Comparison of ENCODE assay signal across 7 mouse cellular contexts in the genomic region with DNA sequence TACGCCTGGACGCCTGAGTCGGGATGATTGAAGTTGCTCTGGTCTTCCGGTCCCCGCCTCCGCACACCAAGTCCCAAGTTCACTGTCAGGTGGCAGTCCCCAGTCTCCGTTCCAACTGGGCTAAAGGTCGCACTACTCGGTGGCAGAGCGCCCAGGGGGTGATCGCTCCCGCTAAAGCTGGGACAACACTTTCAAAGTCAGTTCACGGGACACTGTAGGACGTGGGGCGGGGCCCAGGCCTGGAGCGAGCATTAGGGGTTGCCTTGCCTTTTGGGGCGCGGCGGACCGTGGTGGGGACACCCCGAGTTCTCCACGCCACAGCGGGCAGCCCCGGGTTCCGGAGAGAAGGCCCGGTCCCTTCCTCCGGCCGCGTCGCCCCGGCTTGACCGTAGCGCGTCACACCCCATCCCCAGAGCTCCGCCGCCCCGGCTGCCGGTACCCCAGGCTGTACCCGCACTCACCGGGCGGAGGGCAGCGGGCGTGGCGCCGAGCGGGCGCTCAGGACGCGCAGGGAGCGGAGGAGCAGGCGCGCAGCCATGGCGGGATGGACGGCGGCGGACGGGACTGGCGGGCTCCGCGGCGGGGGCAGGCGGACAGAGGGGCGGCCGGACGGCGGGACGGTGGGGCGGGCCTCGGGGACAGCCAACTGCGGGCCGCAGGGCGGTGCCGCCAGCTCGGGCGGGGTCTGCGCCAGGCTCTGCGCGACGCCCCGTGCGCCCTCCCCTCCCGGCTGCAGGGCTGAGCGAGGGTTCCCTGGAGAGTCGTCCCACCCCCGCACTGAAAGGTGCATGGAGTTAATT. TPM values are rescaled to one million over a fixed set of nuclear protein-coding genes. Genes with fewer than 3 reads are reported as not detected.
DNase-seq lines count a peak whose midpoint lies in the region; ATAC-seq lines count a peak whose summit lies in the region.

TSS of gene Acadl (minus strand) at position 566 of the 800 bp plus-strand sequence.

- 0 out of 2 replicates have a peak within 1 kb of the TSS, but pooled peaks have one; percentile 46 for H3K27ac ChIP-seq in embryonic facial prominence, embryonic 12.5 days
- H3K27ac ChIP-seq in limb, embryonic 11.5 days (replicated peaks; ENCODE audit: low read depth, low read length) = 0 out of 2 replicates have a peak within 1 kb of the TSS, but pooled peaks have one; percentile 56
- peak within 1 kb of the TSS; percentile 56; the same call in 1 of the 2 replicates for H3K27ac ChIP-seq in midbrain, embryonic 13.5 days

- H3K4me2 ChIP-seq in embryonic facial prominence, embryonic 12.5 days (replicated peaks) = peak within 1 kb of the TSS; percentile 68
- peak within 1 kb of the TSS; percentile 64 for H3K4me2 ChIP-seq in limb, embryonic 11.5 days (ENCODE audit: low read depth, severe bottlenecking)
- H3K4me2 ChIP-seq in midbrain, embryonic 13.5 days (replicated peaks) = peak within 1 kb of the TSS; percentile 89

- DNase-seq in adrenal gland, postnatal 25 days = peak; percentile 93
- peak; percentile 100 for DNase-seq in heart, adult 11 months
- DNase-seq in kidney, adult 18-20 months = peak; percentile 98
- DNase-seq in limb, embryonic 11.5 days (ENCODE audit: low spot score) = peak; percentile 78
- peak; percentile 67 for DNase-seq in spleen, adult 12 weeks (ENCODE audit: low spot score)

- H3K27me3 ChIP-seq in embryonic facial prominence, embryonic 12.5 days = no peaks in the 10 kb centered on the region
- no peaks in the 10 kb centered on the region for H3K27me3 ChIP-seq in limb, embryonic 11.5 days (ENCODE audit: control insufficient read depth, insufficient read depth, low read length)
- H3K27me3 ChIP-seq in midbrain, embryonic 13.5 days = peaks cover 2% of the 10 kb centered on the region; the same call in 1 of the 2 replicates

- WGBS in embryonic facial prominence, embryonic 12.5 days = under 1% methylated on average over 66 of the region's 85 CpGs
- under 1% methylated on average over 83 of the region's 85 CpGs for WGBS in limb, embryonic 11.5 days
- under 1% methylated on average over 75 of the region's 85 CpGs for WGBS in midbrain, embryonic 13.5 days

- H3K36me3 ChIP-seq in embryonic facial prominence, embryonic 12.5 days = 0 out of 2 replicates have a peak, but pooled peaks cover under 1% of the 10 kb centered on the region
- no peaks in the 10 kb centered on the region for H3K36me3 ChIP-seq in limb, embryonic 11.5 days (ENCODE audit: control insufficient read depth, insufficient read depth, low read length)
- no peaks in the 10 kb centered on the region for H3K36me3 ChIP-seq in midbrain, embryonic 13.5 days

- H3K4me1 ChIP-seq in embryonic facial prominence, embryonic 12.5 days = no peaks in the 10 kb centered on the region
- 0 out of 2 replicates have a peak, but pooled peaks cover 3% of the 10 kb centered on the region for H3K4me1 ChIP-seq in limb, embryonic 11.5 days (ENCODE audit: control insufficient read depth, insufficient read depth, low read length)
- H3K4me1 ChIP-seq in midbrain, embryonic 13.5 days (replicated peaks) = peaks cover 13% of the 10 kb centered on the region

- peak within 1 kb of the TSS; percentile 72 for H3K9ac ChIP-seq in embryonic facial prominence, embryonic 12.5 days
- H3K9ac ChIP-seq in limb, embryonic 11.5 days (ENCODE audit: low read length) = peak within 1 kb of the TSS; percentile 79
- peak within 1 kb of the TSS; percentile 84 for H3K9ac ChIP-seq in midbrain, embryonic 13.5 days (replicated peaks)

- peak; percentile 91 for ATAC-seq in embryonic facial prominence, embryonic 12.5 days (ENCODE audit: insufficient number of reproducible peaks, insufficient read depth, low FRiP score, low TSS enrichment)
- ATAC-seq in limb, embryonic 11.5 days (ENCODE audit: insufficient number of reproducible peaks, low FRiP score, low TSS enrichment, low read depth) = peak; percentile 85
- peak; percentile 91 for ATAC-seq in midbrain, embryonic 13.5 days

- no peaks in the 10 kb centered on the region for H3K9me3 ChIP-seq in embryonic facial prominence, embryonic 12.5 days
- no peaks in the 10 kb centered on the region for H3K9me3 ChIP-seq in limb, embryonic 11.5 days (ENCODE audit: control insufficient read depth, low read length)
- no peaks in the 10 kb centered on the region for H3K9me3 ChIP-seq in midbrain, embryonic 13.5 days

- peak within 1 kb of the TSS; percentile 73 for H3K4me3 ChIP-seq in embryonic facial prominence, embryonic 12.5 days
- peak within 1 kb of the TSS; percentile 88 for H3K4me3 ChIP-seq in limb, embryonic 11.5 days (ENCODE audit: low read depth, low read length)
- peak within 1 kb of the TSS; percentile 81 for H3K4me3 ChIP-seq in midbrain, embryonic 13.5 days (replicated peaks)

RNA-seq across cellular contexts. Expression of gene Acadl, which starts in this region (rescaled TPM):
- 444 and 484 TPM in 2 replicates for total RNA-seq in adrenal gland, postnatal 25 days (2021)
- polyA plus RNA-seq in embryonic facial prominence, embryonic 12.5 days (2016; fragmentation: Nextera tagmentation; extraction: Ambion mirVana) = 53.9 and 58.6 TPM in 2 replicates
- polyA plus RNA-seq in limb, embryonic 11.5 days (2014; fragmentation: Nextera tagmentation; extraction: Ambion mirVana) = 54.1 and 58.4 TPM in 2 replicates
- polyA plus RNA-seq in midbrain, embryonic 13.5 days (2015; fragmentation: Nextera tagmentation; extraction: Ambion mirVana) = 37.5 and 37.8 TPM in 2 replicates

Comparison
In these comparisons a context has a peak if more than half of its experiments do, and no peak if none do; other contexts are left out.
1. Peak in every context shown above with its lines: DNase-seq, ATAC-seq, H3K4me3 ChIP-seq and H3K27ac ChIP-seq.